Mouse (Mus musculus): Measurements from ENCODE around the gene Rpl10a.

Rpl10a gene

DNA sequence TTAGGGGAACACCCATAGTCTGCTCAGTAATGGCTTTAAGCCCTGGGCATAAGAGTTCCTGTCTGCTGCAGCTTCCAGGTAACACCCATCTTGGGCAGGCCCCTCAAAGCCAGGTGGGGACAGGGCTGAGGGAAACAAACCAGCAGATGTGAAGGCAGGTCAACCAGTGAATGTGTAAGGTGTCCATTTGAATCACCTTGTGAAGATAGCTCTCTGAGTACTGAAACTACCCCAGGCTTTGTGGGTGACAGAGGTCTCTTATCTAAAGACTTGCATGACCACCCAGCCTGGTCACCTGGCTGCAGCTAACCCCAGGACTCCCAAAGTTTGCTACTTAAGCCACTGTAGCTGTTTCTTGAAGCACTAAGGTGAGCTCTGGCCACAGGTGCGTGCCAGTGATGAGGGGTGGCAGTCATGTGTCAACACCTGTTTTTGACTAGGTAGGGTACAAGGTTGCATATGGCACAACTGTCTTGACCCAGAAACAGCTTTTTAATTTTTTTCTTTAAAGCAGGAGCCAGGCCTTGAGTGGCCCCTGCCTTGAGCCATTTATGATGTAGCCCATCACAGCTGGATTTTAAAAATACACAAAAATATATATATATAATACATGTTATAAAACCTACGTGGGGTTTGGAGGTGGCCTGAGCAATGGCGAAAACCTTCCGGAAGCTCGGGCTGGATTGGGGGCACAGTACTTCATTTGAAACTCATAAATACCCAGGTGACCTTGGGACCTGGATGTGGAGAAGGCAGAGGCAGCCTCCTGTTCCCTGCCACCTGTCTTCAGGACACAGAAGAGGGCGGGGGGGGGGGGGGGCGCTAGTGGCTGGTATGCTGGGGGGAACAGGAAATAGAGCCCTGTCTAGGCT is 3.2 kb downstream of the Rpl10a start:
- no peak for DNase-seq (ENCODE audit: low spot score in 2 of 2)

DNA sequence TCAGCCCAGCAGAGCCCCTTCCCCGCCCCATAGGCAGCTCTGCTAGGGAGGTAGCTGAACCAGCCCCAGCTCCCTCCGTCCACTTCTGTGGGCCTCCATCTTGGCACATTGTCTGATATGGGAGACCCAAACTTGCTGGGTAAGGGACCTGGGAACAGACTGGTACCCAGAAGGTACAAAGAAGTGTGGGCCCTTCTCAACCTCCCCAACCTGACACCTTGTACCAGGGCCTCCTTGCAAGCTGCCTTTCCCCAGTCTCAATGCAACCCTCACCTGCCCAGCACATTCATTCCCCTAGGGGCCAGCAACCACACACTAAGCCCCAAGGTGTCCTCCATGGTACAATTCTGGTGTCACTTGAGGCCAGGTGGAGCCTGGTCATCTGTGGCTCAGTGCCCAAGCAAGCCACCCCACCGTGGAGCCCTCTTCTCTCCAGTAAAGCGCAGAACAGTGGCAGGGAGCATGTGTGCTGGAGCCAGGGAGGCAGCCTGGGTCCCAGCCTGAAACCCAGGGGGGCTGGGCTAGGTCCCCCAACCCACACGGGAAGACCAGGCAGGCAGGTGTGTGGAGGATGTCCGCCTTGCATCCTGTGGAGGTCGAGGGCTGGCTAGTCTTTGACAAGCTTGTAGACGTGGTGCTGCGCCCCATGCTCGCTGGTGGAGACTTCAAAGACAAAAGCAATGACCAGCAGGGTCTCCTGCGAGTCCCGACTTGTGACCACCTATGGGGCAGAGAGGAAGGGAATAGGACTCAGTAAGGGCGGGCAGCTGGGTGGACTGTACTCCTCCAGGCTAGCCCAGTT is 4.0 kb downstream of the Rpl10a start:
- DNase-seq (ENCODE audit: low spot score in 2 of 2) = no peak

DNA sequence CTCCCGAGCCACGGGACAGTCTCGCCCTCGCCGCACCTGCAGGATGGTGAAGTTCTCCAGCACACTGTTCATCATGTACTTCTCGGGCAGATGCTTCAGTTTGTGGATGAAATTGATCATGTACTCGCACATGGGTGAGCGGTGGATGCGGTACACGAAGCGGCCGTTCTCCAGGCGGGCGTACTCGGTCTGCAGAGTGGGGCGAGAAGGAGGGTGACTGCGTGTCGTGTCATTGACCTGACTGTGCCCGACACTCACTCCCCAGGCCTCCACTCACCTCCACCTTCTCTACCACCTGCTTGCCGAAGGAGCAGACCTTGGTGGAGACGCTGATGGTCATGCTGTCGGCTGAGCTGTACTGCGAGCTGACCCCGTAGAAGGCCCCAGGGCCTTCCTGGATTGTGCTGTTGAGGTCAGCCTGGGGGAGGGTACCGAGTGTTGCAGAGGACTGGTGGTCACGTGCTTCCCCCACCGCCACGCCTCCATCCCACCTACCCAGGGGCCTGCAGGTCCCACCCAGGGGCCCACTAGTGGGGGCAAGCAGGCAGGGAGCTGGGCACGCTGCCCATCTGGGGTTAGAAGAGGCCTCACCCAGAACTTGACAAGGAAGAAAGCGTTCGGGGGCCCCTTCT is 4.8 kb downstream of the Rpl10a start:
- no peak for DNase-seq (ENCODE audit: low spot score in 2 of 2)

DNA sequence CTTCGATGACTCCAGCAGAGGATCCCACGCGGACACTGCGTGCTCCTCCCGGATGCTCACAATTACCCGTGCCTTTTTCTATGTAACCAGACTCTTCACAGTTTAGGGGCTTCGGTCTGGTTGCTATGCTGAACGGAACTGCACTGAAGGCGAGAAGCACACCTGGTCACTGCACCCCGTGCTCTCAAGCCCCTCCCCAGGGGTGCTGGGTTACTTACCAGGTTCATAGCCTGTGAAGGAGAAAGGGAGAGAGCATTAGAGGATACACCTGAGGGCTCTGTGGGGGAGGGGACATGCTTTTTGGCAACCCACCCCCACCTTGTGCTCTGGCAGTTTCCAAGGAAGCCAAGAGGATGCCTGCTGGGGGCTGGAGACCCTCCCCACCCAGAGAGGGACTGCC is 7.0 kb downstream of the Rpl10a start:
- no peak for DNase-seq (ENCODE audit: low spot score in 2 of 2)

DNA sequence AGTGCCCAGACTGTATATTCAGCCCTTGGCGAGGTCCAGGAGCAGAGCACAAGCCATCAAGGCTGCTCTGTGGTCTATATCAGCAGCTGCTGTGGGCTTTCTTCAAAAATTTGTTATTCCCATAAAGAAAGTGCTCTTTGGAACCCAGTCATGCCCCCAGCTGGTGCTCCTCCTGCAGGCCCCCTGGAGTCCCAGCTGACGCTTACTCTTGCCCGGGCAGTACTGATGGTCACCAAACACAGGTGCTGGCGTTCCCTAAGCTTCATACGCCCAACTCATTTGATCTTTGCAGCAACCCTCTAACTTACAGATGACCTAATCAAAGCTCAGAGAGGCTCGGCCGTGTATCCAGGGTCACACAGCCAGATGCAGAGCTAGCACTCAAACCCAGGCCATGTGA is 9.3 kb downstream of the Rpl10a start:
- DNase-seq (ENCODE audit: low spot score in 2 of 2) = no peak

DNA sequence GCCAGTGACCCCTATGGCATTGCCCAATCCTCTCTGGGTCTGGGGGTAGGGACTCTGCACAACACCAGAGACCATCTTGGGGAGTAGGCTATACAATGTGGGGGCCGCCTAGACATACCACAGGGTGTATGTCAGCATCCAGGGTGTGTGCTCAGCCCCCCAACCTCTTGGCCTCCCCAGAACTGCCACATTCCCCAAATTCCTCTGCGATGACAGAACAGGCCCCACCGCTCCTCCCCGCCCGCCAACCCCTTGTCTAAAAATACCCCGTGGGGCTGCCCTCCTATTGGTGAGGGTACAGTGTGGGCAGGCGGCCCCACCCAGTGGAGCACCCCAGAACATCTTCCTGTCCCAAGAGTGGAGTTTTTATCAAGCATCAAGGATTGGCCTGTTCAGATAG is 12.3 kb downstream of the Rpl10a start:
- DNase-seq (ENCODE audit: low spot score in 2 of 2) = no peak

DNA sequence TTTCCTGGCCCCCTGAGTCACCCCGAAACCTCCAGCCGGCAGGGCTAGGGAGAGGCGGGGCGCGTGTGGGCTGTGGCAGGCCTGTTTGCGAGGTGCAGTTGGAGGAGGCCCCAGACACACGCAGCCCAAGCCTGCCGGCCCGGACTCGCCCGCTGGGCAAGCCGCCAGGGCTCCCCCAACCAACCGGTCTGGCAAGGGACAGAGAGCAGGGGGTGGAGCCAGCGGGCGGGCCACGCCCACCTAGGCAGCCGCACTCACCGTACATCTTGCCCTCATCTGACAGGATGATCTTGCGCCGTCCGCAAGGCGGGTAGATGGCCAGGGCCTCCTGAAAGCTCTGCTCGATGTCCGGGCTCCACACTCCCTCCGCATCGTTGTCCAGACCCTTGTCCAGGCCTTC is 12.8 kb downstream of the Rpl10a start:
- peak; percentile 32 to 57 for DNase-seq (ENCODE audit: low spot score in 2 of 2)

DNA sequence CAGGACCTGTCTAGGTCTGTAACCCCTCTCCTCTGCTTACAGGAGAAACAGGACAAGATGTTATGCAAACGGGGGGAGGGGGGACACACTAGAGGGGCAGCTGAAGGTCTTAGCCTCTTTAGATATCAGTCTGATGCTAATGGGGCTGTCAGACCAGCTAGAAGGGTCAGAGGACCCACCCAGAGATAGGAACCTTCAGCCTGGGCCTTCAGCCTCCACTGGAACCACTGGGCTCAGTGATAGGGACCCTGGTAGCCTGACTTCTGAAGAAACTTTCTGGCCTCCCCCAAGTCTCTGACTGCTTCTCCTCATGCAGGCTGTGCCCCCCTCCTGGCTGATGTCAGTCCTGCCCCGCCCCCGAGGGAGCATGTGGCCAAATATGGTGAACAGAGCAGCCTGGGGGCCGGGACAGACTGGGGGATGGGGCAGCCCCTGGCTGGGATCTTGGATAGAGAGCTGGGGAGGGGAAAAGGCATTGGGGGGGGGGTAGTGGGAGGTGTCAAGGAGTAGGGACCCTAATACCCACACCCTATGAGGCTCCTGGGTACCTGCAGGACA is 15.9 kb downstream of the Rpl10a start:
- DNase-seq (ENCODE audit: low spot score in 2 of 2) = no peak

DNA sequence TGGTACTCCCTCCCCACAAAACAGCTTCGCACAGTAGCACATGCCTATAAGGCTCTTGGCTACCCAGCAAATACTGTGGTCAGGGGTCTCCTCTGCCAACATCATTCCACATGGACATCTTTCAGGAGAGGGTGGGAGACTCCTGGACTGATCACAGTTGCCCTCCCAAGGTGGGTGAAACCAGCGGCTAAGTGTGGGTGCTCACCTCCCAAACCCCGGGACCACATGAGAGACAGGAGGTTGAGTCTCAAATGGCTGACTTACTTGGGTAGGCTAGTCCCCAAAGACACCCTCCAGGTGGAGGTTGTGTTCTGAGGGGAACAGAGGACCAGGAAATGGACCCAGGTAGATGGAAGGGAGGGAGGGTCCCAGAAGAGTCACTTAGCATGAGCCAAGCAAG is 16.4 kb downstream of the Rpl10a start:
- DNase-seq (ENCODE audit: low spot score in 2 of 2) = no peak

DNA sequence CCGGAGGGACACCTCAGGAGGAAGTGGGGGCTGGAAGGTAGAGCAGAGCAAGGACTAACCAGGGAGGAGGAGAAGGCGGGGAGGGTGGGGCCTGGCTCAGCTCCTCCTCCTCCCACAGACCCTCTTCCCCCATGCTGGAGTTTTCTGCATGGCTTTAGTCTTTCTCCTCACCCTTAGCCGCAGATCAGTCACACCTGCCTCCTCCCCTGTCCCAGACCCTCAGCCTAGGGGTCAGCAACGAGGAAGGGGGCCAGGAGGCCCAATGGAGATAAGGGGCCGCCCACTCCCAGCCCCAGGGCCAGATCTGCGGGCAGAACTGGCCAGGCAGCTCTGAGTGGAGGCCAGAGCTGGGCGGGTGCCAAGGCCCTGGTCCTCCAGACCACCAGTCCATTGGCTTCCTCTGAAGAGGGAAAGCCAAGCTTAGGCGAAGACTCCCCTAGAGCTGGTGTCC is 17.0 kb downstream of the Rpl10a start:
- DNase-seq (ENCODE audit: low spot score in 2 of 2) = no peak

DNA sequence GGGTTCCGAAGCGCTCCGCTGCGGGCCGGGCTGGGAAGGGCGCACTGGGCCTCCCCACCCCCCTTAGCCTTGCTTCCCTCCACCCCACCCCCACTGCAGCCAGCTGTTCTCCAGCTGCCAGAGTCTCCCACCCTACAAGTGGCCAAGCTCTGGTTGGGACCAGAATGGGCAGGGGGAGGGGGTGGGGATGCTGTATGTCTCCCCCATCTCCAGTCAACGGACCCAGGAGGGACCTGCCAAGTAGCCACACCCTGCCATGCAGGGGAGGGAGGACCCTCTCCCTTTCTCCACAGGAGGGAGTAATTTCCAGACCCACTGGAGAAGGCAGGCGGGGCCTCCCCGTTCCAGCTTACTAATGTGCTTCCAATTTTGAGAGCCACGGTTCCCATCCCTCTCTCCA is 17.6 kb downstream of the Rpl10a start:
- DNase-seq (ENCODE audit: low spot score in 2 of 2) = no peak

DNA sequence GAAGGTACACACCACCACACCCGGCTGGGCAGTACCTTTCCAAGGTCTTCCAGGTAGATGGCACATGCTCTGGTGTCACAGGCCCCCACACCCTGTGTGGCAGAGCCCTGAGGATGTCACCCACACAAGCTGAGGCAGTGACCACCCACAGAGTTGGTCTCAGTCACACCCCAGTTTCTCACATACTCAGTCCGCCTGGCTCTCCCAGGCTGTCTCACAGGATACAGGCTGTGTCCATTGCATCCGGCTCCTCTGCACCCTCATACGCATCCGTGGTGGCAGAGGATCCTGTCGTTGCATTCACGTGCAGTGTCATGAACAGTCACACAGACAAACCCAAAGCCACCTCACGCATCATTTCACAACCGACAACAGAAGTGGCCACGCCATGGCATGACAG is 19.1 kb downstream of the Rpl10a start:
- DNase-seq (ENCODE audit: low spot score in 2 of 2) = no peak

DNA sequence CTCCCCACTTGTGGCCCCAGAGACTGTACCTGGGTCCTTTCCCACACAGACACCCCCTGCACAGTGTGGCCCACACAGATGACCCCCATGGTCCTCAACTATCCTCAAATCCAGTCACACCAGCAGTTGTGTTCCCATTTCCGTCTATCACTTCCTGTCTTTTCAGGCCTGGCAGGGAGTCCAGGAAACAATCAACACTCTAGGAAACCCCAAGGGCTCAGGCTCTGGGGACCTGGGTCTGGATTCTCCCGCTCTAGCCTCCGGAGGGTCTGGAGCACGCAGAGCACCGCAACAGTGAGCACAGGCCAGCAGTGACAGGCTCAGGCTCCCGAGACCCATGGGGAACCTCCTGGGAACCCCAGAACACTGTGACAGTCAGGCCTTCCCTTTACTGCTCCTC is 19.9 kb downstream of the Rpl10a start:
- no peak for DNase-seq (ENCODE audit: low spot score in 2 of 2)

DNA sequence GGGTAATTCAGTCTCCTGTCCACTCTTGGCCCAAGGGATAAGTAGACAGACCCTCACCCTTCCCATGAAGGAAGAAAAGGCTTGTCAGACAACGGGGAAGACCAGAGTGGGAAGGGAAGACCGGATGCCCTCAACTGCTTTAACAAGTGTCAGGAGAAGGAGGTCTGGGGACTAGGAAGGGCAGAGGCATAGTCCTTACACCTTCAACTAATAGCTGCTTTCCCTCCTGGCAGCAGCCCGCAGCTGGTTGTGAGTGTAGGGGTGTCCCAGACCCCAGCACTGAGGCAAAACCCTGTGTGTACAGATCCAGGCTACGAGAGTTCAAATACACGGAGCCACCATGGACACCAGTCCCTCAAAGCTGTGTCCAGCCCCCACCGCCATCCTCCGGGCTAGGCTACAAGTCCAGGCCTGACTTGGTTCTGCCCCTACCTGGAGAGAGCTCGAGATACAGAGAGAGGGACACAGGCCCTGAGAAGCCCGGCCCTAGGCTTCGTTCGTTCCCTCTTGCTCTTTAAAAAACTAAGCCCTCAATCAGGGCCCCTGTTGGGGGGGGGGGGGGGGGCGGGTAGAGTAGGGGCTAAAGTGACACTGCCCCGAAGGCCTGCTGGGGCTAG is 21.1 kb downstream of the Rpl10a start:
- no peak for DNase-seq (ENCODE audit: low spot score in 2 of 2)

DNA sequence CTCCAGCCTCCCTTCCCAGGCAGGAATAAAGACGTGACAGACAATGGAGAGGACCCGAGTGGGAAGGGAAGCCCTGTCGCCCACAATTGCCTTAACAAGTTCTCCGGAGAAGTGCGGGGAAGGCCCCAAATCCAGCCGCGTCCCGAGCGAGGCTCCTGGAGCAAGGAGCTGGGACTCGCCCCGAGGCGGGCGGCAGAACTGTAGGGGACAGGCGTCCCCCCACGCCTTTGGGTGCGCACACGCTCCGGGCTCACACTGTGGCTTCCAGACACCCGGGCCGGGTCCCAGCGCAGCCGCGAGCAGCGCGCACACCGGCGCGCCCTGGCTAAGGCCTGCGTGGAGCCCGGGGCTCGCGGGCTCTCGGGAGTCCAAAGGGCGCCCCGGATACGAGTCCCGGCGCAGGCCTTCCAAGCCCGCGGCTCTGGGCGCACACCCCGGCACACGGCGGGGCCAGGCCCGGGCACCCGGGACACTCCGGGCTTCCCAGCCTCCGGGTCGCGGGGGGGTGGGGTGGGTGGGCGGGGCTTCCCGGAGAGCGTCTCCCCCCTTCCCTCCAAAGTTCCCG is 21.7 kb downstream of the Rpl10a start:
- DNase-seq (ENCODE audit: low spot score in 2 of 2) = no peak

DNA sequence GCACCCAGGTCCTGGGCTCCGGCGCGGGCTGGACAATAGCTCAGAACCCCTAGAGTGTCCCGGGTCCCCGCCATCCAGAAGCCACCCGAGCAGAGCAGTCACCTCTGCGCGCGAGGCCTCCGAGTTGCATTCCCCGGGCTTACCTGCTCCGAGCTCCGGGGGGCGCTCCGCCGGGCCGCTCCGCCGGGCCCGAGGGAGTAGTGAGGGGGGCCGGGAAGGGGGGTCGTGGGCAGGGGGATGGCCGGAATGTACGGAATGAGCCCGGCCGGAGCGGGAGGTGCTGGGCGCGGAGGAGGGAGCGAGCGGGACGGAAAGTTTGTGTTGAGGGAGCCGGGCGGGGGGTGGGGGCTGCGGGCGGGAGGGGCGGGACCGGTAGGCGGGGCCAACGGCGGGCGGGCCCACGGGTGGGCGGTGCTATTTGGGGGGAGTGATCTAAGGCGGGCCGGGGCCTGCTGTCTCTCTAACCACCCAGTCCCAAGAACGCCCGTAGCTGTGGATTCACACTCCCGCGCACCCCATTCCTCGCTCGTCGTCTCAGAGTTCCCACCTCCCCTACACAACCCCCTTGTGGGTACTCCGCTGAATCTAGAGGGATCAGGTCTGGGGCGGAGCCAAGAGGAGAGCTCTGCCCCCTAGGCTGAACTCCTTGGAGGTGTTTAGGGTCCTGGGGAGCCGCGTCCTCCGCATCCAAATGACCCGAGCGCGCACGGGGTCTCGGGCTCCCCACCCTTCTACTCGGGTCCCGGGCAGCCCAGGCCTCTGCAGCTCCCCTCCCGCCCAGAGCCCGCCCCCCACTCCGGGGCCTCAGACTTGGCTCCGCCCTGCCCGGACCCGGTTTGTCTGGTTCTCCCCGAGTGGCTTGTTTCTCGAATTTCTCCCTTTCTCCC is 22.4 kb downstream of the Rpl10a start, which contains the start of gene Tead3:
TSS of gene Tead3 (minus strand) at position 352 of the 887 bp plus-strand sequence.
- DNase-seq (ENCODE audit: low spot score in 2 of 2) = no peak

DNA sequence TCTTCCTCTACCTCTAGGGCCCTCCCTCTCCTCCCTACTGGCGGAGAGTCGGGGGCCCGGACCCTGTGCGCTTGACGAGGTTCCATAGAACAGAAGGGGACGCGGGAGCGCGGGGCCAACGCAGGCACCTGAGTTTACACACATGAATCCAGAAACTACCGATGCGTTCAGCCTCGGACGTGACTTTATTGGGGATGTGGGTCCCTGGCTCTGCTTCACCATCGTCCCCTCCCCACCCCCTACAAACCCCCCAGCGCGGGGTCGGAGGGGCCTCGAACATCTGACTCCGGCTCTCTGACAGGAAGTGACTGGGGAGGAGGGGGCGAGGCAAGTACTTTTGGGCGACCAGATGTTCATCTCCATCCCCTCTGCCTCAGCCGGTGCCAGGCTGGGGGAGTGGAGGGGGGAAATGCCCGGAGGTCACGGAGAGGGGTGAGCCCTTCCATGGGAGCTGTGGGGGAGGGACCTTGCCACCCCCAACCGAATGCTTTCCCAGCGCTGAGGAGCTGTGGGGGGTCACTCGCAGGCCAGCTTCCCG is 23.2 kb downstream of the Rpl10a start:
- no peak for DNase-seq (ENCODE audit: low spot score in 2 of 2)

DNA sequence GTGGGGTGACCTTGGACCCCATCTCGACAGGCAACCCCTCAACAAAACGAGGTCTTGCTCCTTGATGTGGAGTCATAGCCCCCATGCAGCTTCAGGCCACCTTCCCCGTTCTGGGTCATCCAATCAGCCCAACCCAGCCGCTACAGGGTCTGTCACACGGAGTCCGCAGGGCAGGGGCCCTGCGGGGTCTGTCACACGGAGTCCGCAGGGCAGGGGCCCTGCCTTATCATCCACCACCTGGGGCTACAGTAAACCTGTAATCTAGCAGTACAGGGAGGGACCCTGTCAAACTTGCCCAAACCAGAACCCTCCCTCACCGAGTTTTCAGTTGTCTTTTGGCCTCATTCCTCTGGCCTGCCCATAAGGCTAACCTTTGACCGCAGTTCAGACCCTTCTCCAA is 23.7 kb downstream of the Rpl10a start:
- no peak for DNase-seq (ENCODE audit: low spot score in 2 of 2)

DNA sequence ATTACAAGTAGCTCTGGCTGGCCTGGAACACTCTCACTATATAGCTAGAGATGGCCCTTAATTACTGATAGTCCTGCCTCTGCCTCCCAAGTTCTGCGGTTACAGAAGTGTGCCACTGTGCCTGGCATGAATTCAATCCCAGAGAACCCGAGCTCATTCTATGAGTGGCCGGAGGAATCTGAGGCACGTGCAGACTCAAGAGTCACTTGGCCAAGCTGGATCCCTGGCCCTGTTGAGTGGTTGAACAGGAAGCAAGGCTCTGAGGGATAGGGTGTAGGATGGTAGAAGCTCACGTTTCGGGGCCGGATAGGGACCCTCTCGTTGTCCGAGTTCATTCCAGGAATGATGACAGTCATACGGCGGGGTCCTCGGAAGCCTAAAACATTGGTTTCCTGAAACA is 27.6 kb downstream of the Rpl10a start:
- no peak for DNase-seq (ENCODE audit: low spot score in 2 of 2)
